Mouse (Mus musculus) ES-Bruce4 (cell line): ENCODE results near the gene Cpxm1. TPM values are rescaled to one million over a fixed set of nuclear protein-coding genes. Genes with fewer than 3 reads are reported as not detected.

Experiments
- H3K27ac ChIP-seq: 2 replicates; pipeline ENCODE4 v1.5.1; 2012; ENCODE audit warnings: low read length, inconsistent platforms; ENCODE audit not compliant: insufficient read depth
- H3K27me3 ChIP-seq: 2 replicates; pipeline ENCODE4 v1.6.1; 2012; ENCODE audit warnings: mild to moderate bottlenecking, low read length, inconsistent platforms; ENCODE audit not compliant: control insufficient read depth, poor library complexity, insufficient read depth, severe bottlenecking
- H3K36me3 ChIP-seq: 2 replicates; pipeline ENCODE4 v1.6.1; 2012; ENCODE audit warnings: inconsistent platforms, mild to moderate bottlenecking, low read length, moderate library complexity; ENCODE audit not compliant: control insufficient read depth, poor library complexity, insufficient read depth, severe bottlenecking
- H3K4me1 ChIP-seq: one replicate; pipeline ENCODE4 v1.8.1; 2011; ENCODE audit warnings: low read length; ENCODE audit not compliant: control insufficient read depth, insufficient read depth
- H3K4me3 ChIP-seq: 2 replicates; pipeline ENCODE4 v1.5.1; 2011; ENCODE audit warnings: low read depth, mild to moderate bottlenecking, low read length
- H3K9ac ChIP-seq: 2 replicates; pipeline ENCODE4 v1.6.1; 2012; ENCODE audit warnings: low read depth, mild to moderate bottlenecking, inconsistent platforms; ENCODE audit not compliant: poor library complexity, severe bottlenecking
- H3K9me3 ChIP-seq: replicated peaks from 2 replicates; pipeline ENCODE4 v1.6.1; 2012; ENCODE audit warnings: mild to moderate bottlenecking, low read length, inconsistent platforms; ENCODE audit not compliant: control insufficient read depth, poor library complexity, insufficient read depth, severe bottlenecking
- CTCF ChIP-seq: IDR thresholded peaks from one replicate; pipeline ENCODE4 v1.8.1; 2011; ENCODE audit warnings: low read depth, low read length
- EP300 ChIP-seq: IDR thresholded peaks from 2 replicates; pipeline ENCODE4 v1.6.1; 2011; ENCODE audit warnings: low read depth, low read length; ENCODE audit not compliant: insufficient read depth
- POLR2A ChIP-seq: IDR thresholded peaks from one replicate; pipeline ENCODE4 v1.8.1; 2011; ENCODE audit warnings: low read length; ENCODE audit not compliant: insufficient read depth
- polyA plus RNA-seq: library from polyadenylated mRNA; stranded (reverse); fragments of >200 nt; gene quantifications from 2 replicates; pipeline ENCODE4 v1.2.4, GENCODE M21; 2011; ENCODE audit warnings: low read depth; ENCODE audit not compliant: missing spikeins, insufficient read depth, insufficient read length

Cpxm1 gene
- polyA plus RNA-seq, 1 experiment: 8.1 TPM

- no peak overlapping the region for H3K4me3 ChIP-seq
- H3K27ac ChIP-seq: no peak overlapping the region
- no peaks in the 10 kb centered on the region for H3K4me1 ChIP-seq
- no peaks in the 10 kb centered on the region for H3K27me3 ChIP-seq
- TF ChIP-seq EP300 (no peak), CTCF (no peak)
- H3K9me3 ChIP-seq: no peaks in the 10 kb centered on the region
- H3K9ac ChIP-seq: no peak overlapping the region
- H3K36me3 ChIP-seq: no peaks in the 10 kb centered on the region
Measured at GRCm38 (mm10) chr2:130392836-130393235, 4.5 kb downstream of the Cpxm1 start.

GRCm38 (mm10) chr2:130390993-130391625 lies 6.3 kb downstream of the Cpxm1 start:
- no peak overlapping the region for H3K27ac ChIP-seq
- no peaks in the 10 kb centered on the region for H3K9me3 ChIP-seq
- no peaks in the 10 kb centered on the region for H3K36me3 ChIP-seq
- H3K4me1 ChIP-seq: no peaks in the 10 kb centered on the region
- TF ChIP-seq CTCF (no peak), POLR2A (no peak)
- H3K4me3 ChIP-seq: no peak overlapping the region
- no peaks in the 10 kb centered on the region for H3K27me3 ChIP-seq
- no peak overlapping the region for H3K9ac ChIP-seq

GRCm38 (mm10) chr2:130388796-130389195 lies 8.6 kb downstream of the Cpxm1 start:
- Histone ChIP-seq H3K9me3 (peaks cover 16% of the 10 kb centered on the region), H3K4me1 (no peaks in the 10 kb centered on the region), H3K27ac (no peak overlapping the region), H3K9ac (no peak overlapping the region), H3K4me3 (no peak overlapping the region), H3K36me3 (no peaks in the 10 kb centered on the region), H3K27me3 (no peaks in the 10 kb centered on the region)
- TF ChIP-seq CTCF: no peak

GRCm38 (mm10) chr2:130386212-130386611 lies 11.2 kb downstream of the Cpxm1 start:
- H3K9ac ChIP-seq: no peak overlapping the region
- H3K27ac ChIP-seq: no peak overlapping the region
- H3K4me3 ChIP-seq: no peak overlapping the region
- no peak for TF ChIP-seq POLR2A
- TF ChIP-seq EP300: no peak
- no peak for TF ChIP-seq CTCF
- H3K36me3 ChIP-seq: no peaks in the 10 kb centered on the region
- no peaks in the 10 kb centered on the region for H3K27me3 ChIP-seq
- H3K9me3 ChIP-seq: peaks cover 16% of the 10 kb centered on the region
- no peaks in the 10 kb centered on the region for H3K4me1 ChIP-seq

- Histone ChIP-seq H3K9me3 (peaks cover 16% of the 10 kb centered on the region), H3K27ac (no peak overlapping the region), H3K27me3 (no peaks in the 10 kb centered on the region), H3K9ac (no peak overlapping the region), H3K4me1 (no peaks in the 10 kb centered on the region), H3K36me3 (no peaks in the 10 kb centered on the region), H3K4me3 (no peak overlapping the region)
- no peak for TF ChIP-seq POLR2A
- no peak for TF ChIP-seq CTCF
- TF ChIP-seq EP300: no peak
Measured at GRCm38 (mm10) chr2:130383895-130384294, 13.5 kb downstream of the Cpxm1 start.

- Histone ChIP-seq H3K27me3 (no peaks in the 10 kb centered on the region), H3K9ac (no peak overlapping the region), H3K4me1 (no peaks in the 10 kb centered on the region), H3K9me3 (peaks cover 16% of the 10 kb centered on the region), H3K27ac (no peak overlapping the region), H3K36me3 (no peaks in the 10 kb centered on the region), H3K4me3 (no peak overlapping the region)
- TF ChIP-seq CTCF: no peak
- TF ChIP-seq EP300: no peak
- TF ChIP-seq POLR2A: no peak
Measured at GRCm38 (mm10) chr2:130383205-130383604, 14.2 kb downstream of the Cpxm1 start.
